ENCODE assay signal across 9 mouse cellular contexts in the genomic region with DNA sequence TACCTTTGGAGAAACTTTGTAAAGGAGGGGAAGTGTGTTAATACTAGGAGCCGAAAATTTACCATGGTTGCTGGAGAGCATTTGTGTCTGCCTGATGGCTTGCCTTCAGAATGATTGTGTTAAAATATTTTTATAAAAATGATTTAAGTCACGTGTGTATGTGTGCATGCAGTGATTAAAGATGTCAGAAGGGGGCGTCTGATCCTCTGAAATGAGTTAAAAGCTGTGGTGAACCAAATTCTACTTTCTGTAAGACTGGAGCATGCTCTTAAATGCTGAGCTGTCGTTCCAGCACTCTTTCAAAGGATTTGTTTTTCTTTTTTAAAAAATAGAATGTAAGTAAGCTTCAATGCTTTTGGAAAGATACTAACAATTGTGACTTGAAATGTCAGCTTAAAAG. TPM values are rescaled to one million over a fixed set of nuclear protein-coding genes. Genes with fewer than 3 reads are reported as not detected.
A peak's percentile ranks its signal among the peaks of the same experiment; 100 is the strongest.
DNase-seq lines count a peak whose midpoint lies in the region; ATAC-seq lines count a peak whose summit lies in the region.
"Had no signal": no experiment of that assay in that cellular context is flagged by ENCODE, and none has a peak within 500 bp of the region (broad histone marks: within the 10 kb centered on the region; RNA-seq: fewer than 3 reads in every experiment).

No protein-coding gene starts in this region.

- no peak overlapping the region for H3K9ac ChIP-seq in hindbrain, embryonic 11.5 days (ENCODE audit: low read depth, low read length)
- H3K9ac ChIP-seq in hindbrain, embryonic 13.5 days, result no peak overlapping the region
- H3K9ac ChIP-seq in midbrain, embryonic 13.5 days (replicated peaks), result no peak overlapping the region
- H3K9ac ChIP-seq: liver, embryonic 12.5 days had no signal

- no peak overlapping the region for H3K4me2 ChIP-seq in hindbrain, embryonic 11.5 days (replicated peaks; ENCODE audit: low read depth, low read length)
- no peak overlapping the region for H3K4me2 ChIP-seq in hindbrain, embryonic 13.5 days
- H3K4me2 ChIP-seq in midbrain, embryonic 13.5 days (replicated peaks), result no peak overlapping the region
- H3K4me2 ChIP-seq: liver, embryonic 12.5 days had no signal

- no peaks in the 10 kb centered on the region for H3K9me3 ChIP-seq in hindbrain, embryonic 11.5 days (ENCODE audit: control insufficient read depth, low read length)
- H3K9me3 ChIP-seq in hindbrain, embryonic 13.5 days, result no peaks in the 10 kb centered on the region
- no peaks in the 10 kb centered on the region for H3K9me3 ChIP-seq in midbrain, embryonic 13.5 days
- H3K9me3 ChIP-seq: liver, embryonic 12.5 days had no signal

- no peak for ATAC-seq in hindbrain, embryonic 11.5 days (ENCODE audit: low FRiP score)
- no peak for ATAC-seq in hindbrain, embryonic 13.5 days (ENCODE audit: low FRiP score)
- ATAC-seq in midbrain, embryonic 13.5 days, result no peak
- ATAC-seq: liver, embryonic 12.5 days had no signal

- H3K4me1 ChIP-seq in hindbrain, embryonic 11.5 days (replicated peaks; ENCODE audit: control insufficient read depth, insufficient read depth, low read length), result no peaks in the 10 kb centered on the region
- no peaks in the 10 kb centered on the region for H3K4me1 ChIP-seq in hindbrain, embryonic 13.5 days (replicated peaks)
- no peaks in the 10 kb centered on the region for H3K4me1 ChIP-seq in midbrain, embryonic 13.5 days (replicated peaks)
- H3K4me1 ChIP-seq: liver, embryonic 12.5 days had no signal

- 71% methylated on average over 4 of the region's 4 CpGs for WGBS in hindbrain, embryonic 11.5 days
- 70% methylated on average over 4 of the region's 4 CpGs for WGBS in hindbrain, embryonic 13.5 days
- 66% methylated on average over 4 of the region's 4 CpGs for WGBS in midbrain, embryonic 13.5 days

- H3K27me3 ChIP-seq in hindbrain, embryonic 11.5 days (ENCODE audit: control insufficient read depth, insufficient read depth, low read length), result no peaks in the 10 kb centered on the region
- no peaks in the 10 kb centered on the region for H3K27me3 ChIP-seq in hindbrain, embryonic 13.5 days
- H3K27me3 ChIP-seq in midbrain, embryonic 13.5 days, result no peaks in the 10 kb centered on the region
- H3K27me3 ChIP-seq: liver, embryonic 12.5 days had no signal

- peak; percentile 23 for DNase-seq in hindbrain, embryonic 11.5 days (ENCODE audit: low spot score)
- DNase-seq in right cerebral cortex, adult 18-20 months, result peak; percentile 44
- DNase-seq in right cerebral cortex, postnatal 25 days, result no peak
- DNase-seq in c-Kit-positive CD71-positive TER-119-positive erythroid progenitor cells, embryonic 14.5 days (ENCODE audit: low spot score), result peak; percentile 3
- peak; percentile 43 for DNase-seq in telencephalon, adult 2 months (ENCODE audit: low read depth, low spot score)
- no peak for DNase-seq in neural tube, embryonic 10.5 days (ENCODE audit: extremely low spot score, low spot score)

- H3K27ac ChIP-seq in hindbrain, embryonic 11.5 days (ENCODE audit: low read depth, low read length), result no peak overlapping the region
- no peak overlapping the region for H3K27ac ChIP-seq in hindbrain, embryonic 13.5 days
- H3K27ac ChIP-seq in midbrain, embryonic 13.5 days, result no peak overlapping the region
- H3K27ac ChIP-seq: liver, embryonic 12.5 days had no signal

- no peak overlapping the region for H3K4me3 ChIP-seq in hindbrain, embryonic 11.5 days (ENCODE audit: low read depth, low read length)
- no peak overlapping the region for H3K4me3 ChIP-seq in hindbrain, embryonic 13.5 days
- no peak overlapping the region for H3K4me3 ChIP-seq in midbrain, embryonic 13.5 days (replicated peaks)
- H3K4me3 ChIP-seq: liver, embryonic 12.5 days had no signal

- H3K36me3 ChIP-seq in hindbrain, embryonic 11.5 days (ENCODE audit: control insufficient read depth, insufficient read depth, low read length), result peaks cover 13% of the 10 kb centered on the region
- H3K36me3 ChIP-seq in hindbrain, embryonic 13.5 days, result peaks cover 33% of the 10 kb centered on the region
- peaks cover 38% of the 10 kb centered on the region for H3K36me3 ChIP-seq in midbrain, embryonic 13.5 days

RNA-seq across cellular contexts. Expression of a gene that starts 49.4 kb away (rescaled TPM):
- 6.0 and 11.8 TPM in 2 replicates for polyA plus RNA-seq in hindbrain, embryonic 11.5 days (2014; fragmentation: Nextera tagmentation; extraction: Ambion mirVana)
- polyA plus RNA-seq in hindbrain, embryonic 13.5 days (2015; fragmentation: Nextera tagmentation; extraction: Ambion mirVana), result 2.6 and 2.9 TPM in 2 replicates
- polyA plus RNA-seq in midbrain, embryonic 13.5 days (2015; fragmentation: Nextera tagmentation; extraction: Ambion mirVana), result 3.0 and 3.1 TPM in 2 replicates

RNA-seq across cellular contexts. Expression of a gene that starts 49.7 kb away (rescaled TPM):
- 88.6 and 99.9 TPM in 2 replicates for polyA plus RNA-seq in hindbrain, embryonic 11.5 days (2014; fragmentation: Nextera tagmentation; extraction: Ambion mirVana)
- polyA plus RNA-seq in hindbrain, embryonic 13.5 days (2015; fragmentation: Nextera tagmentation; extraction: Ambion mirVana), result 73.3 and 78.5 TPM in 2 replicates
- 75.0 and 77.8 TPM in 2 replicates for polyA plus RNA-seq in midbrain, embryonic 13.5 days (2015; fragmentation: Nextera tagmentation; extraction: Ambion mirVana)

Comparison
In these comparisons a context has a peak if more than half of its experiments do, and no peak if none do; other contexts are left out.
1. DNase-seq: peak in hindbrain, embryonic 11.5 days (single experiment), right cerebral cortex, adult 18-20 months (single experiment), c-Kit-positive CD71-positive TER-119-positive erythroid progenitor cells, embryonic 14.5 days (single experiment) and telencephalon, adult 2 months (single experiment); none in right cerebral cortex, postnatal 25 days (single experiment) and neural tube, embryonic 10.5 days (single experiment).